Mouse (Mus musculus) megakaryocyte, embryonic 14.5 days (primary cell): ENCODE data around the gene Mxi1. TPM values are rescaled to one million over a fixed set of nuclear protein-coding genes. Genes with fewer than 3 reads are reported as not detected.
A peak's percentile ranks its signal among the peaks of the same experiment; 100 is the strongest.

Experiments
- H3K27me3 ChIP-seq: replicated peaks from 2 replicates; pipeline ENCODE3; 2012; ENCODE audit warnings: inconsistent platforms
- H3K36me3 ChIP-seq: replicated peaks from 2 replicates; pipeline ENCODE3; 2012; ENCODE audit warnings: low read length, inconsistent platforms, mixed read lengths
- H3K4me1 ChIP-seq: 2 replicates; pipeline ENCODE4 v1.6.1; 2012; ENCODE audit warnings: inconsistent platforms
- H3K4me3 ChIP-seq: replicated peaks from 2 replicates; pipeline ENCODE3; 2012; ENCODE audit warnings: moderate library complexity, mild to moderate bottlenecking, inconsistent platforms
- H3K9me3 ChIP-seq: 2 replicates; pipeline ENCODE4 v1.6.1; 2012; ENCODE audit warnings: inconsistent platforms
- FLI1 ChIP-seq: IDR thresholded peaks from 2 replicates; pipeline ENCODE4 v1.6.1; 2012; ENCODE audit warnings: low read length, inconsistent platforms, mixed read lengths
- GATA1 ChIP-seq: IDR thresholded peaks from 3 replicates; pipeline ENCODE4 v1.6.1; 2012; ENCODE audit warnings: mixed read lengths, low read length, inconsistent platforms, borderline replicate concordance
- polyA plus RNA-seq: library from polyadenylated mRNA; stranded (reverse); fragments of >175 nt; gene quantifications from 2 replicates; pipeline ENCODE4 v1.2.3, GENCODE M21; 2012; ENCODE audit warnings: low replicate concordance; ENCODE audit not compliant: insufficient read depth

Mxi1 gene
- polyA plus RNA-seq, 1 experiment: 32.9 TPM

DNA sequence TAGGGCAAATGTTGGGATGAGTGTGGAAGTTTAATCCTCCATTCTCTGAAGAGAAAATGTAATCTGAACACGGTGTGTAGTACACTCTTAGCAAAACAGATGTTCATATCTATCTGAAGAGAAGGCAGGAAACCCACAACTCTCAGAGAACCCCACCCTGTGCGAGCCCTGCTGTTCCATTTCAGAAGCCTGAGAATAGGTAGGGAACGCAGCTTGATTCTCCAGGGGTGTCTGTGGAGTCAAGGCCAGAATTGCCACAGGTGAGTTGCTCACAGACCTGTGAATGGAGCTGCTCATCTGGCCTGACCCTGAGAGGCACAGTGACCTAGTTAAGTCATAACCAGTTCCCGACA lies 10.5 kb upstream of the Mxi1 start:
- H3K4me3 ChIP-seq: no peak overlapping the region
- TF ChIP-seq GATA1 (no peak), FLI1 (no peak)
- H3K4me1 ChIP-seq: peaks cover 26% of the 10 kb centered on the region
- H3K36me3 ChIP-seq: no peaks in the 10 kb centered on the region
- H3K9me3 ChIP-seq: no peaks in the 10 kb centered on the region
- peaks cover 25% of the 10 kb centered on the region for H3K27me3 ChIP-seq

GRCm38 (mm10) chr19:53303382-53303781 lies 6.9 kb upstream of the Mxi1 start:
- peaks cover 15% of the 10 kb centered on the region for H3K4me1 ChIP-seq
- H3K4me3 ChIP-seq: peak overlapping the region; percentile 23
- peaks cover 35% of the 10 kb centered on the region for H3K27me3 ChIP-seq
- no peaks in the 10 kb centered on the region for H3K9me3 ChIP-seq
- TF ChIP-seq FLI1 (no peak), GATA1 (no peak)
- no peaks in the 10 kb centered on the region for H3K36me3 ChIP-seq

GRCm38 (mm10) chr19:53305621-53306020 lies 4.7 kb upstream of the Mxi1 start:
- no peaks in the 10 kb centered on the region for H3K9me3 ChIP-seq
- H3K4me3 ChIP-seq: no peak overlapping the region
- no peaks in the 10 kb centered on the region for H3K36me3 ChIP-seq
- H3K27me3 ChIP-seq: peaks cover 26% of the 10 kb centered on the region
- TF ChIP-seq FLI1 (no peak), GATA1 (no peak)
- peaks cover 17% of the 10 kb centered on the region for H3K4me1 ChIP-seq

- H3K9me3 ChIP-seq: no peaks in the 10 kb centered on the region
- TF ChIP-seq FLI1 (no peak), GATA1 (no peak)
- peaks cover 26% of the 10 kb centered on the region for H3K27me3 ChIP-seq
- H3K4me3 ChIP-seq: no peak overlapping the region
- no peaks in the 10 kb centered on the region for H3K36me3 ChIP-seq
- H3K4me1 ChIP-seq: peaks cover 17% of the 10 kb centered on the region
Observed at GRCm38 (mm10) chr19:53306706-53307105, 3.6 kb upstream of the Mxi1 start.

DNA sequence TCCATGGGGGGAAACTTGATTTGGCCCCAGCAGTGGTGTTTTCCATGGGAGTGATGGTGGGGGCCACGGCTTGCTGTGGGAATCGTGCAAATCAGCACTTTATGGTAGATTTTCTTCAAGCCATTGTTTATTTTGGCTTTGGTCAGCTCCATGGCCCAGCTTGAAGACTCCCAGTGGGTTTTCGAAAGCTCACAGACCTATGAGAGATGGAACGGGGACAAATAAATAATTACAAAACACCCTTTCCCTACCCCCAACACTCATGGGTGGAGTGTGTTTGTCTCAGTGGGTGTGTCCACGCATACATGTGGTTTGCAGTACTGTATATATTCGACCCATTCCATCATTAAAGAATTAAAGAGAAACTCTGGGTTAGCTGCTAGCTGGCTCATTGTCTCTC lies 3.1 kb upstream of the Mxi1 start:
- Histone ChIP-seq H3K4me1 (peaks cover 17% of the 10 kb centered on the region), H3K27me3 (peaks cover 26% of the 10 kb centered on the region), H3K9me3 (no peaks in the 10 kb centered on the region), H3K4me3 (no peak overlapping the region), H3K36me3 (no peaks in the 10 kb centered on the region)
- TF ChIP-seq FLI1 (no peak), GATA1 (no peak)

- H3K9me3 ChIP-seq: no peaks in the 10 kb centered on the region
- H3K4me3 ChIP-seq: peak overlapping the region; percentile 99
- H3K4me1 ChIP-seq: peaks cover 9% of the 10 kb centered on the region
- TF ChIP-seq FLI1 (no peak), GATA1 (no peak)
- H3K27me3 ChIP-seq: peaks cover 19% of the 10 kb centered on the region
- H3K36me3 ChIP-seq: no peaks in the 10 kb centered on the region
Observed at GRCm38 (mm10) chr19:53309631-53310030, 687 bp upstream of the Mxi1 start.

- no peak for TF ChIP-seq GATA1
- no peak for TF ChIP-seq FLI1
Observed at GRCm38 (mm10) chr19:53310771-53311523, 629 bp downstream of the Mxi1 start.

DNA sequence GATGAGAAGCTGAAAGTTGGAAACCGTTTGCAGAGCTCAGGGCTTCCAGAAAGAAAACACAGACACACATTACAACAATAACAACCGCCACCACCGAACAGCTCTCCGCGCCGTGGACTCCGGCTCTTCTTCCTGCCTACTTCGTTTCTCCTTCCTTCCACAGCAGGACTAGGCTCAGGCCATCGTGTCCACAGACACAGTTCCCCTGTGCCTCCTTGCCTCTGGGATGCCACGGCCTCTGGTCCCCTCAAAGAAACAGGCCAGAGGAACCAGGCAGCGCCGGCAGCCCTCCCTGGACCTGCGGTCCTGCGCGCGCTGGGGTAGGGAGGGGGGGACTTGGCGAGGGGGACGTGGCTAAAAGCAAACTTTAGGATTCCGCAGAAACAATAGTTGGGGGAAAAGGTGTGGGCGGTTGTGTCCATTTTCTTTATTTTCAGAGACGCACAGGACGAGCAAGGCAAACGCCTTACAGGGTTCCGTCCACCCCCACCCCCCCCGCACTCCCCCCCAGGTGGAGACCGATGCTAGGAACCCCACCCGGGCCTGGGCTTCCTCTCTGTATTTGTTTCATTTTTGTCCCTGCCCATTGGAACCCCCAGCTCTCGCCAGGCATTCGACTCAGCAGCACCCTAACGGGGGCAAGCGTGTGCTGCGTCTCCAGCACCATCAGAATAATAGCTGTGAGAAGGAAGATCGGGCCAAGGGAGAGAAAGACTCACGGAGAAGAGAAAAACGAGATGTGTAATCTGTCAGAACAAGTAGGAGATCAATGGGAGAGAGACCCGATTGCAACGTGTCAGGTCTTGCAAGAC lies 1.4 kb downstream of the Mxi1 start:
- peaks cover 30% of the 10 kb centered on the region for H3K4me1 ChIP-seq

More at GRCm38 (mm10) chr19:53310771-53311523, 629 bp downstream of the Mxi1 start:
- Histone ChIP-seq H3K4me1 (peaks cover 23% of the 10 kb centered on the region), H3K36me3 (peaks cover 12% of the 10 kb centered on the region), H3K9me3 (no peaks in the 10 kb centered on the region), H3K4me3 (peak overlapping the region; percentile 99), H3K27me3 (peaks cover 8% of the 10 kb centered on the region)

DNA sequence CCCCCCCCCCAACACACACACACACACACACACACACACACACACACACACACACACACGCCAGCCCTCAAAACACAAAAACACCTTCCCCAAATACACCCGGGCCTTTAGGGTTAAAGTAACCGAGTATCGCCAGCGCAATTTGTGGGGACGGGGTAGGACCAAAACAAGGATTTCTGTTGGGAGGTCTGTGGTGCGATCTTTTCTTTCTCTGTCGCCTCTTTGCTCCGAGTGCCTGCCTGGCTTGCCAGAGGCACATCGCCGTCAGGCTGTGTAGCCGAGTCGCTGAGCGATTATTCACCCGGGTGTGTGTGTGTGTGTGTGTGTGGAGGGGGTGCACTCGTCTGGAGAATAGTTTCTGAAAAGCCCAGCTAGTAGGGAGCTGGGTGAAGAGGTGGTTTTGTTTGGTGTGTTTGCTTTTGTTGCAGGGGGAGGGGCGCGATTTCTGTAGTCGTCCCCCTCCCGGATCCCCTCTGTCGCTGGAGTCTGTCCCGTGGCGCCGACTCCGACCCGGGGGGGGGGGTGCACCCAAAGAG lies 2.1 kb downstream of the Mxi1 start:
- H3K4me3 ChIP-seq: peak overlapping the region; percentile 99
- no peak for TF ChIP-seq GATA1
- no peak for TF ChIP-seq FLI1
- no peaks in the 10 kb centered on the region for H3K9me3 ChIP-seq
- H3K27me3 ChIP-seq: peaks cover 2% of the 10 kb centered on the region
- H3K36me3 ChIP-seq: peaks cover 25% of the 10 kb centered on the region
- peaks cover 37% of the 10 kb centered on the region for H3K4me1 ChIP-seq

More for the DNA sequence above, 1.4 kb downstream of the Mxi1 start:
- H3K4me3 ChIP-seq: peak overlapping the region; percentile 99
- peaks cover 19% of the 10 kb centered on the region for H3K36me3 ChIP-seq
- H3K9me3 ChIP-seq: no peaks in the 10 kb centered on the region
- TF ChIP-seq GATA1 (no peak), FLI1 (no peak)
- peaks cover 2% of the 10 kb centered on the region for H3K27me3 ChIP-seq
